In genomic region chr7:119022238-119023156, GRCm38 (mm10) we compare ENCODE assay signal across 8 mouse cellular contexts. TPM values are rescaled to one million over a fixed set of nuclear protein-coding genes. Genes with fewer than 3 reads are reported as not detected.
DNase-seq lines count a peak whose midpoint lies in the region; ATAC-seq lines count a peak whose summit lies in the region.

No protein-coding gene starts in this region.

- H3K4me3 ChIP-seq in kidney, embryonic 15.5 days (replicated peaks), result no peak overlapping the region
- no peak overlapping the region for H3K4me3 ChIP-seq in midbrain, embryonic 16.5 days (ENCODE audit: low read depth, low read length)

- WGBS in kidney, embryonic 15.5 days, result 72% methylated on average over 19 of the region's 19 CpGs
- WGBS in midbrain, embryonic 16.5 days, result 77% methylated on average over 19 of the region's 19 CpGs

- 0 out of 2 replicates have a peak, but pooled peaks cover 5% of the 10 kb centered on the region for H3K4me1 ChIP-seq in kidney, embryonic 15.5 days
- no peaks in the 10 kb centered on the region for H3K4me1 ChIP-seq in midbrain, embryonic 16.5 days (ENCODE audit: control insufficient read depth, insufficient read depth, low read length)

- H3K4me2 ChIP-seq in kidney, embryonic 15.5 days, result no peak overlapping the region
- H3K4me2 ChIP-seq in midbrain, embryonic 16.5 days (ENCODE audit: low read length), result no peak overlapping the region

- no peaks in the 10 kb centered on the region for H3K36me3 ChIP-seq in kidney, embryonic 15.5 days
- no peaks in the 10 kb centered on the region for H3K36me3 ChIP-seq in midbrain, embryonic 16.5 days (ENCODE audit: control insufficient read depth, insufficient read depth, low read length)

- H3K9me3 ChIP-seq in kidney, embryonic 15.5 days (replicated peaks), result no peaks in the 10 kb centered on the region
- H3K9me3 ChIP-seq in midbrain, embryonic 16.5 days (replicated peaks; ENCODE audit: control insufficient read depth, low read length, poor library complexity, severe bottlenecking), result no peaks in the 10 kb centered on the region

- no peaks in the 10 kb centered on the region for H3K27me3 ChIP-seq in kidney, embryonic 15.5 days
- H3K27me3 ChIP-seq in midbrain, embryonic 16.5 days (ENCODE audit: control insufficient read depth, insufficient read depth, low read depth, low read length), result no peaks in the 10 kb centered on the region

- peak; percentile 53; the same call in 1 of the 2 replicates for ATAC-seq in frontal cortex, adult (ENCODE audit: low TSS enrichment)
- ATAC-seq in kidney, embryonic 15.5 days (replicated peaks; ENCODE audit: low FRiP score), result peak; percentile 50; the same call in 1 of the 2 replicates
- ATAC-seq in midbrain, embryonic 16.5 days, result peak; percentile 30; the same call in 1 of the 2 replicates

- peak overlapping the region; percentile 64 for H3K27ac ChIP-seq in kidney, embryonic 15.5 days
- H3K27ac ChIP-seq in midbrain, embryonic 16.5 days (ENCODE audit: low read length), result no peak overlapping the region

- no peak overlapping the region for H3K9ac ChIP-seq in kidney, embryonic 15.5 days
- H3K9ac ChIP-seq in midbrain, embryonic 16.5 days (ENCODE audit: low read depth, low read length), result no peak overlapping the region

- DNase-seq in frontal cortex, postnatal 36 days (ENCODE audit: low spot score in 2 of 2), result no peak
- peak; percentile 15 for DNase-seq in urinary bladder, postnatal 25 days (ENCODE audit: low spot score)
- no peak for DNase-seq in urinary bladder, postnatal 36 days (ENCODE audit: low spot score in 2 of 2)
- peak; percentile 24 for DNase-seq in embryo, embryonic 9.5 days (ENCODE audit: extremely low spot score)
- DNase-seq in yolk sac, embryonic 10.5 days (ENCODE audit: low spot score), result no peak

RNA-seq across cellular contexts. Expression of gene Gprc5b, which starts 27.5 kb away (rescaled TPM):
- 4.7 and 7.5 TPM in 2 replicates for polyA plus RNA-seq in kidney, embryonic 15.5 days (2015; fragmentation: Nextera tagmentation; extraction: Ambion mirVana)
- polyA plus RNA-seq in midbrain, embryonic 16.5 days (2015; fragmentation: Nextera tagmentation; extraction: Ambion mirVana), result 2.9 and 3.1 TPM in 2 replicates

Comparison
In these comparisons a context has a peak if more than half of its experiments do, and no peak if none do; other contexts are left out.
1. DNase-seq: peak in urinary bladder, postnatal 25 days (single experiment) and embryo, embryonic 9.5 days (single experiment); none in frontal cortex, postnatal 36 days (0 of 2), urinary bladder, postnatal 36 days (0 of 2) and yolk sac, embryonic 10.5 days (single experiment).
2. Peak in every context shown above with its lines, with median percentiles within 50 percentile points of each other: ATAC-seq.